Mouse (Mus musculus) lung, adult 2 months (tissue): ENCODE data around the gene Lhpp.

Experiments
- CTCF ChIP-seq: fragments of 200-500 bp; IDR thresholded peaks from 2 replicates; pipeline ENCODE4 v1.5.1; 2011; ENCODE audit warnings: mild to moderate bottlenecking, low read length, control low read depth; ENCODE audit not compliant: insufficient read depth
- POLR2A ChIP-seq: fragments of 200-500 bp; IDR thresholded peaks from 2 replicates; pipeline ENCODE4 v1.6.1; 2011; ENCODE audit warnings: low read depth, mild to moderate bottlenecking, control low read depth, low read length, borderline replicate concordance; ENCODE audit errors: extremely low read depth

GRCm38 (mm10) chr7:132720562-132720961, 110.1 kb downstream of the Lhpp start:
- no peak for TF ChIP-seq CTCF
- no peak for TF ChIP-seq POLR2A
